Mouse (Mus musculus) small intestine, adult 2 months (tissue): Measurements from ENCODE around the gene Vti1a.

Experiments
- CTCF ChIP-seq: fragments of 200-500 bp; IDR thresholded peaks from 2 replicates; pipeline ENCODE4 v1.5.1; 2012; ENCODE audit warnings: low read depth, mild to moderate bottlenecking, control low read depth, inconsistent platforms, low read length, moderate library complexity, mixed read lengths; ENCODE audit not compliant: insufficient replicate concordance, insufficient read length; ENCODE audit errors: extremely low read depth
- POLR2A ChIP-seq: fragments of 200-500 bp; IDR thresholded peaks from 2 replicates; pipeline ENCODE4 v1.6.1; 2012; ENCODE audit warnings: low read depth, mild to moderate bottlenecking, control low read depth, inconsistent platforms, low read length, moderate library complexity

GRCm38 (mm10) chr19:55499179-55499863 is 183.2 kb downstream of the Vti1a start:
- TF ChIP-seq CTCF (no peak), POLR2A (no peak)
